Comparison of ENCODE assay signal across 9 mouse cellular contexts in genomic region chr5:121215380-121216125, GRCm38 (mm10). TPM values are rescaled to one million over a fixed set of nuclear protein-coding genes. Genes with fewer than 3 reads are reported as not detected.
DNase-seq lines count a peak whose midpoint lies in the region; ATAC-seq and TF ChIP-seq lines count a peak whose summit lies in the region.
"Had no signal": no experiment of that assay in that cellular context is flagged by ENCODE, and none has a peak within 500 bp of the region (broad histone marks: within the 10 kb centered on the region; RNA-seq: fewer than 3 reads in every experiment).

No protein-coding gene starts in this region.

- H3K36me3 ChIP-seq in kidney, adult 2 months (ENCODE audit: control insufficient read depth, insufficient read depth, low read length), result peaks cover 1% of the 10 kb centered on the region; the same call in 1 of the 2 replicates
- H3K36me3 ChIP-seq in kidney, embryonic 14.5 days (ENCODE audit: control insufficient read depth, insufficient read depth, low read length), result peaks cover 21% of the 10 kb centered on the region

- TF ChIP-seq CTCF in kidney, adult 2 months (conservative IDR thresholded peaks at IDR 0.05; ENCODE audit: insufficient read depth, insufficient read length, low read depth, low read length), result peak; percentile 94
- TF ChIP-seq CTCF in olfactory bulb, adult 2 months (IDR thresholded peaks at IDR 0.05; ENCODE audit: insufficient read depth, low read depth, low read length), result peak; percentile 77

- no peaks in the 10 kb centered on the region for H3K4me1 ChIP-seq in kidney, adult 2 months (ENCODE audit: control insufficient read depth, insufficient read depth, low read length)
- no peaks in the 10 kb centered on the region for H3K4me1 ChIP-seq in kidney, embryonic 14.5 days (ENCODE audit: control insufficient read depth, insufficient read depth, low read length)
- no peaks in the 10 kb centered on the region for H3K4me1 ChIP-seq in olfactory bulb, adult 2 months (ENCODE audit: control insufficient read depth, insufficient read depth, low read length)

- no peak overlapping the region for H3K4me3 ChIP-seq in kidney, adult 2 months (ENCODE audit: insufficient read depth, low read depth, low read length)
- no peak overlapping the region for H3K4me3 ChIP-seq in kidney, embryonic 14.5 days (ENCODE audit: low read length)
- no peak overlapping the region for H3K4me3 ChIP-seq in olfactory bulb, adult 2 months (ENCODE audit: insufficient read depth, low read depth, low read length)
- H3K4me3 ChIP-seq: heart, embryonic 15.5 days had no signal

- ATAC-seq in kidney, embryonic 14.5 days (ENCODE audit: low FRiP score, low TSS enrichment), result no peak

- H3K27me3 ChIP-seq in kidney, adult 2 months (replicated peaks; ENCODE audit: control insufficient read depth, insufficient read depth, low read length), result no peaks in the 10 kb centered on the region
- H3K27me3 ChIP-seq in kidney, embryonic 14.5 days (ENCODE audit: control insufficient read depth, insufficient read depth, low read length), result no peaks in the 10 kb centered on the region
- H3K27me3 ChIP-seq: heart, embryonic 15.5 days had no signal

- H3K27ac ChIP-seq in kidney, adult 2 months (ENCODE audit: insufficient read depth, low read depth, low read length), result no peak overlapping the region
- no peak overlapping the region for H3K27ac ChIP-seq in kidney, embryonic 14.5 days (ENCODE audit: low read depth, low read length)
- H3K27ac ChIP-seq in olfactory bulb, adult 2 months (ENCODE audit: insufficient read depth, low read depth, low read length), result no peak overlapping the region
- H3K27ac ChIP-seq: heart, embryonic 15.5 days had no signal

- peak; percentile 72 for DNase-seq in kidney, adult 2 months
- peak; percentile 84 for DNase-seq in adrenal gland, postnatal 10 days
- DNase-seq in embryo, embryonic 9.5 days (ENCODE audit: extremely low spot score), result peak; percentile 61
- DNase-seq in hindlimb bud, embryonic 11.5 days (ENCODE audit: extremely low spot score, low read depth, low spot score), result peak; percentile 35
- peak; percentile 86 for DNase-seq in liver
- peak; percentile 36 for DNase-seq in urinary bladder, adult 2 months (ENCODE audit: low spot score)

- no peaks in the 10 kb centered on the region for H3K9me3 ChIP-seq in kidney, embryonic 14.5 days (ENCODE audit: control insufficient read depth, low read length)
- H3K9me3 ChIP-seq: heart, embryonic 15.5 days had no signal

- TF ChIP-seq POLR2A in kidney, adult 2 months (IDR thresholded peaks at IDR 0.05; ENCODE audit: low read depth, low read length), result no peak
- no peak for TF ChIP-seq POLR2A in olfactory bulb, adult 2 months (IDR thresholded peaks at IDR 0.05; ENCODE audit: insufficient read depth, low read depth, low read length)

- H3K9ac ChIP-seq in kidney, embryonic 14.5 days (ENCODE audit: low read depth, low read length), result no peak overlapping the region

- 52% methylated on average over 13 of the region's 13 CpGs for WGBS in kidney, adult 2 months
- 53% methylated on average over 13 of the region's 13 CpGs for WGBS in kidney, embryonic 14.5 days
- WGBS in olfactory bulb, adult 2 months, result 49% methylated on average over 13 of the region's 13 CpGs

- no peak overlapping the region for H3K4me2 ChIP-seq in kidney, embryonic 14.5 days (replicated peaks; ENCODE audit: low read depth, low read length)
- H3K4me2 ChIP-seq: heart, embryonic 15.5 days had no signal

RNA-seq across cellular contexts. Expression of gene Hectd4, which starts 4.5 kb away (rescaled TPM):
- polyA plus RNA-seq in kidney, adult 2 months (2012; rRNA removed), result 10.1 and 12.3 TPM in 2 replicates
- polyA plus RNA-seq in kidney, embryonic 14.5 days (2014; fragmentation: Nextera tagmentation; extraction: Ambion mirVana), result 6.2 and 8.0 TPM in 2 replicates
- total RNA-seq in adrenal gland, postnatal 10 days (2021), result 10 to 100 TPM; 18.7 to 27.8 TPM
- polyA plus RNA-seq in olfactory bulb, adult 2 months (2012; ENCODE audit: insufficient read depth, insufficient read length, low replicate concordance, missing spikeins), result 49.0 TPM in 1 of 2 replicates, not detected in the other
- polyA plus RNA-seq in urinary bladder, adult 2 months (2012; rRNA removed), result 11.8 and 13.2 TPM in 2 replicates

RNA-seq across cellular contexts. Expression of gene Rpl6, which starts 11.3 kb away (rescaled TPM):
- 253 and 281 TPM in 2 replicates for polyA plus RNA-seq in kidney, adult 2 months (2012; rRNA removed)
- polyA plus RNA-seq in kidney, embryonic 14.5 days (2014; fragmentation: Nextera tagmentation; extraction: Ambion mirVana), result 738 and 891 TPM in 2 replicates
- total RNA-seq in adrenal gland, postnatal 10 days (2021), result 1,000 to 10,000 TPM; 1,004 to 1,027 TPM
- not detected in 2 replicates for polyA plus RNA-seq in olfactory bulb, adult 2 months (2012; ENCODE audit: insufficient read depth, insufficient read length, low replicate concordance, missing spikeins)
- 889 and 965 TPM in 2 replicates for polyA plus RNA-seq in urinary bladder, adult 2 months (2012; rRNA removed)

RNA-seq across cellular contexts. Expression of gene Ptpn11, which starts 24.4 kb away (rescaled TPM):
- polyA plus RNA-seq in kidney, adult 2 months (2012; rRNA removed), result 29.5 and 32.4 TPM in 2 replicates
- polyA plus RNA-seq in kidney, embryonic 14.5 days (2014; fragmentation: Nextera tagmentation; extraction: Ambion mirVana), result 21.2 and 26.5 TPM in 2 replicates
- total RNA-seq in adrenal gland, postnatal 10 days (2021), result 10 to 100 TPM; 85.8 to 88.5 TPM
- polyA plus RNA-seq in olfactory bulb, adult 2 months (2012; ENCODE audit: insufficient read depth, insufficient read length, low replicate concordance, missing spikeins), result not detected in 2 replicates
- 40.0 and 56.5 TPM in 2 replicates for polyA plus RNA-seq in urinary bladder, adult 2 months (2012; rRNA removed)

Comparison
In these comparisons a context has a peak if more than half of its experiments do, and no peak if none do; other contexts are left out.
1. DNase-seq: peak in every context shown above with its lines; median percentile 86 in liver; 84 in adrenal gland, postnatal 10 days; 72 in kidney, adult 2 months; 61 in embryo, embryonic 9.5 days; 36 in urinary bladder, adult 2 months; 35 in hindlimb bud, embryonic 11.5 days.